Mouse (Mus musculus) forebrain, embryonic 11.5 days (tissue): Measurements from ENCODE around the gene Dthd1. TPM values are rescaled to one million over a fixed set of nuclear protein-coding genes. Genes with fewer than 3 reads are reported as not detected.
A peak's percentile ranks its signal among the peaks of the same experiment; 100 is the strongest.

ENCODE experiments used
- ATAC-seq: fragments of 200-750 bp; cut with Nextera tagmentation; replicated peaks from 2 replicates; pipeline ENCODE4 v1.8.0; 2017; ENCODE audit warnings: moderate TSS enrichment; ENCODE audit not compliant: low FRiP score
- DNase-seq: peaks from one replicate; pipeline ENCODE4 v3.0.0-alpha.2; 2017; ENCODE audit warnings: low spot score
- H3K27ac ChIP-seq: fragments of 300-500 bp; sonication (generic); 2 replicates; pipeline ENCODE4 v1.5.1; 2014; ENCODE audit warnings: low read depth, low read length
- H3K27me3 ChIP-seq: fragments of 300-500 bp; sonication (generic); 2 replicates; pipeline ENCODE4 v1.6.1; 2014; ENCODE audit warnings: mild to moderate bottlenecking, low read length, mixed read lengths; ENCODE audit not compliant: control insufficient read depth, insufficient read depth
- H3K36me3 ChIP-seq: fragments of 300-500 bp; sonication (generic); 2 replicates; pipeline ENCODE4 v1.6.1; 2014; ENCODE audit warnings: mild to moderate bottlenecking, low read length, moderate library complexity, mixed read lengths; ENCODE audit not compliant: control insufficient read depth, insufficient read depth
- H3K4me1 ChIP-seq: fragments of 300-500 bp; sonication (generic); replicated peaks from 2 replicates; pipeline ENCODE4 v1.6.1; 2014; ENCODE audit warnings: low read length, mixed read lengths; ENCODE audit not compliant: control insufficient read depth, insufficient read depth
- H3K4me2 ChIP-seq: fragments of 300-500 bp; sonication (generic); 2 replicates; pipeline ENCODE4 v1.6.1; 2014; ENCODE audit warnings: low read depth, mild to moderate bottlenecking, low read length, moderate library complexity, mixed read lengths; ENCODE audit not compliant: severe bottlenecking
- H3K4me3 ChIP-seq: fragments of 300-500 bp; sonication (generic); 2 replicates; pipeline ENCODE4 v1.5.1; 2014; ENCODE audit warnings: low read depth, low read length
- H3K9ac ChIP-seq: fragments of 300-500 bp; sonication (generic); 2 replicates; pipeline ENCODE4 v1.6.1; 2014; ENCODE audit warnings: low read length
- H3K9me3 ChIP-seq: fragments of 300-500 bp; sonication (generic); 2 replicates; pipeline ENCODE4 v1.6.1; 2016; ENCODE audit warnings: low read length, mixed read lengths; ENCODE audit not compliant: control insufficient read depth
- WGBS: fragments of 180-500 bp; shearing (Covaris S2); extraction: QIAGEN DNeasy Blood & Tissue Kit; methylation state at CpG from one replicate; pipeline ENCODE4 v1.1.7; 2014; 5-methylcytosine and 5-hydroxymethylcytosine counted together
- polyA plus RNA-seq: library from polyadenylated mRNA; unstranded; fragments of >200 nt; fragmentation: Nextera tagmentation; extraction: Ambion mirVana; gene quantifications from 2 replicates; pipeline ENCODE4 v1.2.1, GENCODE M21; 2014

Dthd1 gene
- polyA plus RNA-seq, 1 experiment from 2014 or later: not detected

- Histone ChIP-seq H3K27ac (no peak overlapping the region), H3K9me3 (no peaks in the 10 kb centered on the region), H3K9ac (no peak overlapping the region), H3K27me3 (no peaks in the 10 kb centered on the region), H3K4me2 (no peak overlapping the region), H3K4me3 (no peak overlapping the region), H3K4me1 (no peaks in the 10 kb centered on the region), H3K36me3 (no peaks in the 10 kb centered on the region)
- no peak for DNase-seq
- 76% methylated on average over 2 of the region's 2 CpGs for WGBS
- no peak for ATAC-seq
Measured at GRCm38 (mm10) chr5:62851337-62851736, 37.7 kb downstream of the Dthd1 start.

- Histone ChIP-seq H3K4me3 (no peak overlapping the region), H3K27ac (no peak overlapping the region), H3K9me3 (no peaks in the 10 kb centered on the region), H3K4me2 (no peak overlapping the region), H3K36me3 (no peaks in the 10 kb centered on the region), H3K9ac (no peak overlapping the region), H3K27me3 (no peaks in the 10 kb centered on the region), H3K4me1 (no peaks in the 10 kb centered on the region)
- no peak for ATAC-seq
- WGBS: 93% methylated on average over 4 of the region's 4 CpGs
- no peak for DNase-seq
Measured at GRCm38 (mm10) chr5:62854361-62854844, 40.8 kb downstream of the Dthd1 start.

DNA sequence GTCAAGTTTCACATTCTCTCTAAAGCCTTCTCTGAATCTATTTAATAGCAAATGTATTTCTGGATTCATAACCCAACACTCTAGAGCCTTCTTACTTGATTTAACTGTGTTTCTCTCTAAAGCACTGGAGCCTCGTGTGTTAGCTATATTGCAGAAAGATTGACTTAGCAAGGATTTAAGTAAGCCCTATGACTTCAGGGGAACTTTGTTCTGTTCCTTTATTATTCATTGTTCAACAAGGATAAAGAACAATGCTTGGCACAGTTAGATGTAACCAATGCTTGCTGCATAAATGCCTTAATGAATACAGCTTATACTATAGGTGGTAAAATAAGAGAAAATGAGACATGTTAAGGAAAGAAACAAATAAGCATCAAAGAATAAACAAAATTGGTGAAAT is 43.9 kb downstream of the Dthd1 start:
- DNase-seq (no peak), ATAC-seq (no peak)
- Histone ChIP-seq H3K9me3 (no peaks in the 10 kb centered on the region), H3K27me3 (no peaks in the 10 kb centered on the region), H3K4me2 (no peak overlapping the region), H3K36me3 (no peaks in the 10 kb centered on the region), H3K9ac (no peak overlapping the region), H3K4me3 (no peak overlapping the region), H3K4me1 (no peaks in the 10 kb centered on the region), H3K27ac (no peak overlapping the region)
- whole genome bisulfite sequencing: 81% methylated on average over 1 of the region's 1 CpGs

DNA sequence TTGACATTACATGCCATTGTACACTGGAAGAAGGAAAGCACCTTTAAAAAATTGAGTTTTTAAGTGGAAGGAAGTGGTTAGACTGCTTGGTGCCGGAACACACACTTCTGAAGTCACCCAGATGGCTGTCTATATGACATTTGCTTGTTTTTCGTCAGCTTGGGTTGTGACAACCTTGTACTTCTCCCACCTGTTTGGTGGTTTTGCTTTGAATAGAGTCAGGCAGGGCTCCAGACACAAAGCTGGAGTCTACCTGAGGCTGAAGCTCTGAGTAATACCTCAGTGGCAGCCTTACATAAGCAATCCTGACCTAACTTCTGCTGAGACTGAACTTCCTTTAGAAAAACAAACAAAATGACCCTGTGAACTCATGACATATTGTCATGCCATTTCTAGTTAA is 44.7 kb downstream of the Dthd1 start:
- no peak overlapping the region for H3K9ac ChIP-seq
- no peak for DNase-seq

GRCm38 (mm10) chr5:62864348-62864747 is 50.7 kb downstream of the Dthd1 start:
- Histone ChIP-seq H3K4me2 (no peak overlapping the region), H3K27ac (no peak overlapping the region), H3K4me1 (no peaks in the 10 kb centered on the region), H3K9ac (no peak overlapping the region), H3K27me3 (no peaks in the 10 kb centered on the region), H3K36me3 (no peaks in the 10 kb centered on the region), H3K9me3 (no peaks in the 10 kb centered on the region), H3K4me3 (no peak overlapping the region)
- no peak for ATAC-seq
- no peak for DNase-seq
- WGBS: 86% methylated on average over 3 of the region's 3 CpGs

More for the DNA sequence above, 44.7 kb downstream of the Dthd1 start:
- H3K27me3 ChIP-seq: no peaks in the 10 kb centered on the region
- no peak overlapping the region for H3K27ac ChIP-seq
- H3K9me3 ChIP-seq: no peaks in the 10 kb centered on the region
- H3K4me3 ChIP-seq: no peak overlapping the region
- H3K4me1 ChIP-seq: no peaks in the 10 kb centered on the region
- ATAC-seq: no peak
- no peak overlapping the region for H3K4me2 ChIP-seq
- H3K36me3 ChIP-seq: no peaks in the 10 kb centered on the region
- WGBS: 84% methylated on average over 2 of the region's 2 CpGs

DNA sequence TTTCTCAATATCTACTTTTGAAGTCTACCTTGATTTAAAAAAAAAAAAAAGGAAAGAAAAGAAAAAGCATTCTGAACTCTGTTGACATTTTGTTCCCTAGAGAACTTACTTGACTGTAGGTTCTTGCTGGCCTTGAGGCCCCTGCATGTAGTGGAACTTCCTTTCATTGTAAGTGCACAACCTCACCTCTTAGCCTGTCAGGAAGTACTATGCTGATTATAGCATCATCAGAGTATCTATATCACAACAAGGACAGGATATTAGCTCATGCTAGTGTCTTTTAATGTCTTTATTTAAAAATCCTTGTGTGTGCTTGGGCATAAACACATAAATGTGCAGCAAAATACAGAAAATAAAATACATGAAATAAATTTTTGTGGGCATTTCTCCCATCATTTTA is 53.4 kb downstream of the Dthd1 start:
- Histone ChIP-seq H3K4me1 (no peaks in the 10 kb centered on the region), H3K27me3 (no peaks in the 10 kb centered on the region), H3K9ac (no peak overlapping the region), H3K36me3 (no peaks in the 10 kb centered on the region), H3K27ac (no peak overlapping the region), H3K4me3 (no peak overlapping the region), H3K9me3 (no peaks in the 10 kb centered on the region), H3K4me2 (no peak overlapping the region)
- ATAC-seq (no peak), DNase-seq (no peak)

DNA sequence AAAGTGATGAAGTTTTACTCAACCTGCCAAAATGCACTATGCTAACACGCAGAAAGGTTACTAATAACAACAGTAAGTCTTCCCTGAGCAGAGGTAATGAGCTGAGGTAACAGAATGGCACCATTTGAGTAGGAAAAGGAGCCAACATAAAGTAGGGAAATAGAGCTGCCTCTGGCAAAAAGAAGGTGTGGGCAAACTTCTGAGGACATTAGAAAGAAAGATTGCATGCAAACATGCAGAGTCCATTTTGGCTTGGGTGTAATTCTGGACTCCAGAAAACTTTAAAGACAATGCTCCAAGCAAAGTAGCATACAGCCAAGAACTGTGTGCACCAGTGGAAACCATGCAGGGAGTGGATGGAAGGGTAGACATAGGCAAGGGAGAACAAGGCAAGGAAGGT is 65.9 kb downstream of the Dthd1 start:
- ATAC-seq: no peak
- H3K9ac ChIP-seq: no peak overlapping the region

DNA sequence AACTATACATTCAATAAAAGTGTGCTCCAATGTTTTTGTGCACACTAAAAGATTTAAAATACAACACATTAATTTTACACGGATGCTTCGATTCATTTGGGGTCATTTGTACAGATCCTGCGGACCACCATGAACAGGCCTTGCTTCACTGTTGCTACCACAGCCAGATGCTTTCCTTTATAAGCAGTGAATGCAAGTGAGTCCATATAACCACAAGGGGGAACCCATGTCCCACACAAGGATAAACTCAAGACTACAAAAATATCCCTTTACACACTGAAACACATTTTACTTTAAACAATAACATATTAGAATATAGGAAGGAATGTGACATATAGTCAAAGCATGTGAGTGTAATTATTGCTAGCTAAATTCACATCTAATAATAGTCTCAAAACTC is 81.7 kb downstream of the Dthd1 start:
- Histone ChIP-seq H3K27ac (no peak overlapping the region), H3K27me3 (no peaks in the 10 kb centered on the region), H3K9ac (no peak overlapping the region), H3K4me2 (no peak overlapping the region), H3K4me1 (no peaks in the 10 kb centered on the region), H3K36me3 (no peaks in the 10 kb centered on the region), H3K4me3 (no peak overlapping the region), H3K9me3 (no peaks in the 10 kb centered on the region)
- ATAC-seq: peak; percentile 71; the same call in 1 of the 2 replicates
- 69% methylated on average over 3 of the region's 3 CpGs for WGBS
- DNase-seq: no peak

More for the DNA sequence above, 65.9 kb downstream of the Dthd1 start:
- 69% methylated on average over 1 of the region's 1 CpGs for WGBS
- Histone ChIP-seq H3K4me2 (no peak overlapping the region), H3K36me3 (no peaks in the 10 kb centered on the region), H3K27ac (no peak overlapping the region), H3K9me3 (no peaks in the 10 kb centered on the region), H3K27me3 (no peaks in the 10 kb centered on the region), H3K4me1 (no peaks in the 10 kb centered on the region), H3K4me3 (no peak overlapping the region)
- no peak for DNase-seq

GRCm38 (mm10) chr5:62906954-62907353 is 93.3 kb downstream of the Dthd1 start:
- Histone ChIP-seq H3K4me2 (no peak overlapping the region), H3K27ac (no peak overlapping the region), H3K27me3 (no peaks in the 10 kb centered on the region), H3K36me3 (no peaks in the 10 kb centered on the region), H3K4me1 (no peaks in the 10 kb centered on the region), H3K9me3 (no peaks in the 10 kb centered on the region), H3K4me3 (no peak overlapping the region), H3K9ac (no peak overlapping the region)
- DNase-seq (no peak), ATAC-seq (no peak)
- 83% methylated on average over 2 of the region's 2 CpGs for WGBS
